Mouse (Mus musculus): ENCODE data around the gene Sh3bp2. TPM values are rescaled to one million over a fixed set of nuclear protein-coding genes. Genes with fewer than 3 reads are reported as not detected.

The Sh3bp2 gene
- polyA plus RNA-seq, 1 experiment: 14.3 TPM

DNA sequence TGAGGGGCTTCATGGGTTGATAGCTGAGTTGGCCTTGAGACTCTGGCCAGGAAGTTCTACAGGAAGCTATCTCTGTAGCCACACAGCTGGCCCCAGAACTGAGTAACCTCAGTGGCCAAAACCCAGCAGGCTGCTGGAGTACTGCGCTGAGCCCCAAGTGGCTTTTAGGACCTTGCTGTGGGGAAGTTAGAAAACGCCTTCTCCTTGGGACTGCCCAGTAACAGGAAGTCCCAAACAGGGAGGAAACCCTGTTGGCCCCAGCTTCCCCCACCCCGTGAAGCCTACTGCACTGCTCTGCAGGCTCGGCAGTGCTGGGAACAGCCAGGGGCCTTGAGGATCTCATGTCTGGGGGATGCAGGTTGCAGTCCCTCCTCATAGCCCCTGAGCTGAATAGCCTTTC lies 17.5 kb downstream of the Sh3bp2 start:
- Histone ChIP-seq H3K79me2 (ENCODE audit: control insufficient read depth, insufficient read depth) (peaks cover 28% of the 10 kb centered on the region), H3K27me3 (ENCODE audit: control insufficient read depth, insufficient read depth, insufficient read length) (no peaks in the 10 kb centered on the region), H3K36me3 (ENCODE audit: control insufficient read depth, insufficient read depth) (peaks cover 6% of the 10 kb centered on the region), H3ac (ENCODE audit: control insufficient read depth, insufficient read length) (no peak overlapping the region), H3K4me2 (ENCODE audit: low read depth) (no peak overlapping the region), H3K4me3 (no peak overlapping the region)
- TF ChIP-seq CEBPB (IDR thresholded peaks at IDR 0.05; ENCODE audit: insufficient read depth, poor library complexity, severe bottlenecking) (no peak), MAX (IDR thresholded peaks at IDR 0.05; ENCODE audit: low read depth) (no peak), E2F4 (IDR thresholded peaks at IDR 0.05; ENCODE audit: insufficient read depth) (no peak), SRF (IDR thresholded peaks at IDR 0.05; ENCODE audit: control insufficient read depth, insufficient read length, low read depth) (no peak), TCF3 (IDR thresholded peaks at IDR 0.05; ENCODE audit: insufficient read length, low read depth) (no peak), MYOD1 (IDR thresholded peaks at IDR 0.05; ENCODE audit: control insufficient read depth in 1 of 3, insufficient read length in 2 of 3, low read depth in 2 of 3) (no peak), POLR2AphosphoS2 (IDR thresholded peaks at IDR 0.05; ENCODE audit: insufficient read length, low read depth) (no peak), TCF12 (IDR thresholded peaks at IDR 0.05; ENCODE audit: insufficient read depth, poor library complexity, severe bottlenecking) (no peak), MYOG (IDR thresholded peaks at IDR 0.05; ENCODE audit: control insufficient read depth in 1 of 3, insufficient read depth in 1 of 3, insufficient read length in 2 of 3, low read depth in 2 of 3) (no peak), POLR2A (IDR thresholded peaks at IDR 0.05; ENCODE audit: insufficient read length, low read depth) (no peak), USF1 (IDR thresholded peaks at IDR 0.05; ENCODE audit: low read depth) (no peak), REST (IDR thresholded peaks at IDR 0.05; ENCODE audit: insufficient read depth, insufficient read length) (no peak)

DNA sequence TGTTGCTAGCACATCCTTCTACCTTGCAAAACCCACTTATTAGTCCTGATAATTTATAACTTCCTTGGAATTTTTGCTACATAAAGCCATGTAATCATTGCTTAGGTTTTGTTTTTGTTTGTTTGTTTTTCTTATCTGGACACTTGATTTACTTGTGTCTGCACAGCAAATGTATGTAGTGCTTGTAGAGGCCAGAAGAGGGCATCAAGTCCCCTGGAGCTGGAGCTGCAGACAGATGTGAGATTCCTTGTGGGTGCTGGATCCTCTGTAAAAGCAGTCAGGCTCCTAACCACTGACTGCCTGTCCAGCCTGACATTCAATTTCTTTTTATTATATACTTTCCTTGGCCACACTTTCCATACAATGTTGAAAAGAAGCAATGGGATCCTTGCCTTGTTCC lies 21.8 kb downstream of the Sh3bp2 start:
- Histone ChIP-seq H3K79me2 (ENCODE audit: control insufficient read depth, insufficient read depth) (peaks cover 12% of the 10 kb centered on the region), H3K4me2 (ENCODE audit: low read depth) (no peak overlapping the region), H3K4me3 (no peak overlapping the region), H3K36me3 (ENCODE audit: control insufficient read depth, insufficient read depth) (peaks cover 8% of the 10 kb centered on the region), H3ac (ENCODE audit: control insufficient read depth, insufficient read length) (no peak overlapping the region), H3K27me3 (ENCODE audit: control insufficient read depth, insufficient read depth, insufficient read length) (no peaks in the 10 kb centered on the region)
- TF ChIP-seq MYOG (IDR thresholded peaks at IDR 0.05; ENCODE audit: control insufficient read depth in 1 of 3, insufficient read depth in 1 of 3, insufficient read length in 2 of 3, low read depth in 2 of 3): no peak

DNA sequence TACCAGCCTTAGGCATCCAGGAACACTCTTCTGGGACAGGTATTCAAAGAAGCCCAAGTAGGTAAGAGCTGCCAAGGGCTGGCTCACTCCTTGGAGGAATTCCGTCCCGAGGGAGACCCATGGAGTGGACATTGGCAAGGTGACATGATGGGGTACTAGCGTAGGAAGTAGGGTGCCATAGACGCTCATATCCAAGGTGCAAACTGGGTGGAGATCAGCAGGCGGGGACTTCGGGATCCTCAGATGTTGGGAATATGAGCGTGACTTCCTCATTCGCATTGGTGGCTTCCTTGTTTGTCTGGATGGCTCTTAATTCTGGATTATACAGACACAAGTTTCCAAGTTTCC lies 23.5 kb downstream of the Sh3bp2 start:
- Histone ChIP-seq H3K27me3 (ENCODE audit: control insufficient read depth, insufficient read depth, insufficient read length) (no peaks in the 10 kb centered on the region), H3K4me3 (no peak overlapping the region), H3K79me2 (ENCODE audit: control insufficient read depth, insufficient read depth) (peaks cover 12% of the 10 kb centered on the region), H3K36me3 (ENCODE audit: control insufficient read depth, insufficient read depth) (peaks cover 8% of the 10 kb centered on the region), H3ac (ENCODE audit: control insufficient read depth, insufficient read length) (no peak overlapping the region), H3K4me2 (ENCODE audit: low read depth) (no peak overlapping the region)
- TF ChIP-seq TCF12 (IDR thresholded peaks at IDR 0.05; ENCODE audit: insufficient read depth, poor library complexity, severe bottlenecking) (no peak), USF1 (IDR thresholded peaks at IDR 0.05; ENCODE audit: low read depth) (no peak)

DNA sequence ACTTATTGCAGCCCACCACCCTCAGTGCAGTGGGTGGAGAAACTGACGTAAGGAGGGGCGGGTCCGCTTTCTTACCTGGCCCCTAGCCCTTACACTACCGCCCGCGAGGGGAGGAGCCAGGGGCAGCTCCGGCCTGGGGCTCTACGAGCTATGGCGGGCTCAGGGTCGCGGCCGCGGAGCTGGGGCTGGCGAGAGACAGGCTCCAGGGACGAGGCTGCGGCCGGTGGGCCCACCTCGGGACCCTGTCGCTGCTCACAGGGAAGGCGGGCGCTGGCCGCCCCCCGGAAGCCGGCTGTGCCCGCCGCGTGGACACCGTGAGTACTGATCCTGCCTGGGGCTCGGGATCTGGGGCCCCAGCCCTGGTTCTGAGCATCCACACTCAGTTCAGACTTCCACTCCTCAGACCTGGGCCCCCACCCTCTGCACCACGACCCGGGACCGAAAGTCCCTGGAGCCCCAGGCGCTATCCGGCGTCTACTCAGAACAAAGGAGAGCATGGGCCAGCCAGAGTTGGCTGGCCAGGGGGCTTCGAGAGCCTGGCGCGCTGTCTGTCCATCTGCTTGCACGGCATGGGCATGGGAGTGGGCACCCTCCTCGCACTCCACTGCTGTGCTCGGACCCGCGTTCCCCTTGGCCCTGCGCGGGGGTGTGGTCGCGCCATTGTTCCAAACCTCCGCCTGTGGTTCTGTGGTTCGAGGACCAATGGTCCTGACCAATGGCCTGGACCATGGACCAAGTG lies 24.0 kb downstream of the Sh3bp2 start:
- Histone ChIP-seq H3K36me3 (ENCODE audit: control insufficient read depth, insufficient read depth) (peaks cover 9% of the 10 kb centered on the region), H3K4me2 (ENCODE audit: low read depth) (no peak overlapping the region), H3K4me3 (no peak overlapping the region), H3ac (ENCODE audit: control insufficient read depth, insufficient read length) (no peak overlapping the region), H3K79me2 (ENCODE audit: control insufficient read depth, insufficient read depth) (peaks cover 9% of the 10 kb centered on the region), H3K27me3 (ENCODE audit: control insufficient read depth, insufficient read depth, insufficient read length) (no peaks in the 10 kb centered on the region)
- TF ChIP-seq TCF12 (IDR thresholded peaks at IDR 0.05; ENCODE audit: insufficient read depth, poor library complexity, severe bottlenecking): no peak
- TF ChIP-seq USF1 (IDR thresholded peaks at IDR 0.05; ENCODE audit: low read depth): no peak
- TF ChIP-seq MYOD1 (IDR thresholded peaks at IDR 0.05; ENCODE audit: control insufficient read depth in 1 of 3, insufficient read length in 2 of 3, low read depth in 2 of 3): no peak
- TF ChIP-seq REST (IDR thresholded peaks at IDR 0.05; ENCODE audit: insufficient read depth, insufficient read length): no peak
- no peak for TF ChIP-seq MYOG (IDR thresholded peaks at IDR 0.05; ENCODE audit: control insufficient read depth in 1 of 3, insufficient read depth in 1 of 3, insufficient read length in 2 of 3, low read depth in 2 of 3)

DNA sequence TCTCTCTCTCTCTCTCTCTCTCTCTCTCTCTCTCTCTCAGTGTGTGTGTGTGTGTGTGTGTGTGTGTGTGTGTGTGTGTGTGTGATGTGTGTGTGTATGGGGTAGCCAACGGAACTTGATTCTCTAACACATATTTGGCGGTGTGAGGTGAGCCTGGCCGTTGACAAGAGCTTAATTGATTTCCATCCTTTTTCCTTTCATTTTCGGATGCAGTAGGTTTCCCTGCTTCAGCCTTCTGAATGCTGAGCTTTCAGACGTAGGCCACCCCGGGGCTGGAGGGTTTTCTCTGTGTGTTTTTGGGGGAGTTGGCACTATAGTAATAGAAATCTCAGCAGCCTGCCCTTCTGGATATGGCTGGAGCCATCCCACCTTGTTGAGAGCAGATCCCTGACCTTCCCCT lies 24.6 kb downstream of the Sh3bp2 start:
- Histone ChIP-seq H3K27me3 (ENCODE audit: control insufficient read depth, insufficient read depth, insufficient read length) (no peaks in the 10 kb centered on the region), H3K4me3 (no peak overlapping the region), H3K79me2 (ENCODE audit: control insufficient read depth, insufficient read depth) (peaks cover 7% of the 10 kb centered on the region), H3K4me2 (ENCODE audit: low read depth) (no peak overlapping the region), H3ac (ENCODE audit: control insufficient read depth, insufficient read length) (no peak overlapping the region), H3K36me3 (ENCODE audit: control insufficient read depth, insufficient read depth) (peaks cover 9% of the 10 kb centered on the region)
- TF ChIP-seq TCF3 (IDR thresholded peaks at IDR 0.05; ENCODE audit: insufficient read length, low read depth): no peak
- no peak for TF ChIP-seq CEBPB (IDR thresholded peaks at IDR 0.05; ENCODE audit: insufficient read depth, poor library complexity, severe bottlenecking)
- TF ChIP-seq SRF (IDR thresholded peaks at IDR 0.05; ENCODE audit: control insufficient read depth, insufficient read length, low read depth): no peak
- no peak for TF ChIP-seq POLR2AphosphoS2 (IDR thresholded peaks at IDR 0.05; ENCODE audit: insufficient read length, low read depth)
- TF ChIP-seq USF1 (IDR thresholded peaks at IDR 0.05; ENCODE audit: low read depth): no peak
- TF ChIP-seq E2F4 (IDR thresholded peaks at IDR 0.05; ENCODE audit: insufficient read depth): no peak
- no peak for TF ChIP-seq TCF12 (IDR thresholded peaks at IDR 0.05; ENCODE audit: insufficient read depth, poor library complexity, severe bottlenecking)
- TF ChIP-seq POLR2A (IDR thresholded peaks at IDR 0.05; ENCODE audit: insufficient read length, low read depth): no peak
